Mouse (Mus musculus): ENCODE results near the gene Fam189a1.

Gene Fam189a1

DNA sequence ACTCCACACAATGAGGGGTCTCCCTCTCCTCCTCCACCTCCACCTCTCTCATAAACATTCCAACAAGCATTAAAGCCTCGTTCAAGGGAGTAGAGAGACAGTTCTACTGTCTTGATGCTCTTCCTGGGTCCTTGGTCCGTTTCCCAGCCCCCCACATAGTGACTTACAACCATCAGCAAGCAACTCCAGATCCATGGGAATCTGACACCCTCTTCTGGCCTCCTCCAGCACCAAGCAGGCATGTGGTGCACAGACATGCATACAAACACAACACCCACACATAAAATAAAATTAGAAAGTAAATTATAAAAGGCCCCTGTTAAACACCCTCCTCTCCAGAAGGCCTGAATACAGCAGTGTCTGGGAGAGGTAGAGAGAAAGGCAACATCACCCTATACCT is 317.1 kb downstream of the Fam189a1 start:
- in situ Hi-C loops (cut with MboI, MseI): no loop called here

DNA sequence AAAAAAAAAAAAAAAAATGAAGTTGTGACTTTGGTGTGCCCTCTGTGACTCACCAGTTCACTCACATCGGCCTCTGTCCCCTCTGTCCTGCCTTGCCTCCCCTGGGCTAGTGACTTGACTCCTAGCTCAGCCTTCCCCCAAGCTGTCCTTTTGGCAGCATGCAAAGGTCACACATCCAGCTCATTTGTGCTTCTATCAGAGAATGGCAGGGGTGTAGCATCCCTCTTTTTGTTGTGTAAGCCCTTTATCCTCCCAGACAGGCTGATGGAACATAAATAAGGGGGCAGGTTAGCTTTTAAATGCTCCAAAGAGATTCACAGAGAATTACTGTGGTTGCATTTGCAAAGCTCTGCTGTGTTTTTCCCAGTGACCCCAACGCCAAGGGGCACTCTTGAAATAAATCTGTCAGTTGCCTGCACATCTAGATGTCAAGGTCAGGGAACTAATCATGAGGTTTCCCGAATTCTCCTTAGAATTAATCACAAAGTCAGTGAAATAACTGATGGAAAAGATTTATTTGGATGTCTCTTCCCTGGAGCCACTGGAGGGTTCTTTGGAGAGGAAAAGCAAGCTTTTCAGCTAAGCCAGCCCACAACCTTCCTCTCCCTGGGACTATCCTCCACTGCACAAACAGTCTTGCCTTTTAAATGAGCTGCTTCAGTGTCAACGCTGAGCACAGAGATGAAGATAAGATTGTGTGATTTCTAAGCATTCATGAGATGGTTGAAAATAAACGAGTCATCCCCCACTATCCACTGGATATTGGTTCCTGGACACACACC is 326.0 kb downstream of the Fam189a1 start:
- in situ Hi-C loops (cut with MboI, MseI): no loop called here

DNA sequence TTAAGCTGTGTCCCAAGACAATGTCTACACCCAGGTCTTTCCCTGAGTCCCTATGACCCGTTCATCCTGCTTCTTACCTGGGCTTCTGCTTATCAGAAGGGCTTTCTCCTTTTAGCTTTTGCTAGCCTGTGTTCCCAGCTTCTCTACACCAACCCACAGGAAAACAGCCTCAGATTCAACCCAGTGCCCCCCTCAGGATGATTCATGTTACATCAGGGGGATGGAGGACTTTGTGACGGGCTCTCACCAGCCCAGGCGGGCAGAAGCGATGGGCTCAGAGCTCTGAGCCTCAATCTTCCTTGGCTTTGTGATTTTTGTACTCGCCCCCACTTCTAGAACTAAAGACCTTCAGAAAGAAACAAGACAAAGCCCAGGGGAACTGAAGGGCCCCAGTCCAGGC is 335.3 kb downstream of the Fam189a1 start:
- in situ Hi-C loops (cut with MboI, MseI): no loop called here

DNA sequence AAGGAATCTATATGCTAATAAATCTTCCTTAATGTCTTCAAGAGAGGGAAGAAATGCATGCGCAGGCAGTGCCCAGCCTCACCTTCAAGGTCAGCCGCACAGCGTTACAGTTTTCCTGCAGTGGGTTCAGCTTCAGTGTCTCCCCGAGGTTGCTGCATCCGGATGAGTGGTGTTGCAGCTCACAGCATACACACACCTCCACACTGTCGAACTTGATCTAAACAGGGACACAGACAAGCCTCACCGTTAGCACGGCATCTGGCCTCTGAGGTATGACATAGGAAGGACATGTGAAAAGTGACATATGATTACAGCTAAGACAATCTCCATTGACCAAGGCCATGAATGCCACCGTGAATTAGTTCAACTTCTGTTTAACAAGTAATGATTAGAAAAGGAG is 336.7 kb downstream of the Fam189a1 start:
- in situ Hi-C loops (cut with MboI, MseI): no loop called here

DNA sequence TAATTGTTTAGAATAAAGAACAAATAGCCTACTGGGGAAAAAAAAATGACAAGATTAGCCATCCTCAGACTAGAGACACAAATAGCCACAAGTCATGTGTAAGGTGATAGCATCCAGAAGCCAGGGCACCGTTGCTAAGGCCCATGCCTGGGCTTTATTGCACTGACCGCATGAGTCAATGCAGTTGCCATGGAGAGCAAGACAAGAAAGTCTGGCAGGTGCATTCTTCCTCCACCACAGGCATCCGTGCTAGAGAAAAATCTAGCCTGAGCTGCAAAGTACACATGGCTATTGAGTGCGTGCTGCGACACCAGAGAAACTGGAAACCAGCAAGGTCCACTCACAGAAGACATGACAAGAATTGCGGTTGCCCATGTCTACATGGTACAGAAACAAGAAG is 347.5 kb downstream of the Fam189a1 start:
- in situ Hi-C loops (cut with MboI, MseI): no loop called here

DNA sequence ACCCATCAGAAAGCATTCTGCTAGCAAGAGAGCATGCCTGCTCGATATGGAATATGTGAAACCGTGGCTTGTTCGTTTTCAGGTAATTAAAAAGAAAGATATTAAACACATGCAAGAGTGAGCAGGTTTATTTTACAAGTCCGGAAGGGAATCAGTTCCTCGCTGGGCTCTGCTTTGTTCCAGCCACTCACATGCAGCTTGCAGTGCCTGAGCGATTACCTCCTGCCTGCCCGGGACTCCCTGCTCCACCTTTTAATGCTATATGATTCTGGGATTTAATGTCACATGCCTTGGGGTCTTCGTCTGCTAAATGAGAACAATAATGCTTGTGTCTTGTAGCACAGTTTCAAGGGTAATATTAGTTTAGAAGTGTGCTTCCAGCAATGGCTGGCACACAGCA is 351.3 kb downstream of the Fam189a1 start:
- in situ Hi-C loops (cut with MboI, MseI): no loop called here

DNA sequence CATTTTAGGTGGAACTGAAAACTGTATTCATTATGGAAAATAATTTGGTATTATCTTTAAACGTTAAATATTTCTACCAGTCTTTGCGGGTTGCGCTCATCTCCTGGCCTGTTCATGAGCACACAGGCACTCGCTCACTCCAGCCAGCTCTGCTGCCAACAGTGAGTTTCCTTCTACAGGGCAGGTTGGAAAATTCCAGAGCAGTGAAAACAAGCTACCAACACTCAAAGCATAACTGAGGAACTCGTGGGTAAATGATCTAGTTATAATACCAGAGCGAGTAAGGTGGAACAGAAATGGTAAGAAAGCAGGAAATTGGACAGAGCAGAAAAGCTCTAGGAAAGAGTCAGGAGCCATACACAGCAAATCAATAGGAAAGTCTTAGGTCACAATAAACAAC is 360.8 kb downstream of the Fam189a1 start:
- in situ Hi-C loops (cut with MboI, MseI): no loop called here

DNA sequence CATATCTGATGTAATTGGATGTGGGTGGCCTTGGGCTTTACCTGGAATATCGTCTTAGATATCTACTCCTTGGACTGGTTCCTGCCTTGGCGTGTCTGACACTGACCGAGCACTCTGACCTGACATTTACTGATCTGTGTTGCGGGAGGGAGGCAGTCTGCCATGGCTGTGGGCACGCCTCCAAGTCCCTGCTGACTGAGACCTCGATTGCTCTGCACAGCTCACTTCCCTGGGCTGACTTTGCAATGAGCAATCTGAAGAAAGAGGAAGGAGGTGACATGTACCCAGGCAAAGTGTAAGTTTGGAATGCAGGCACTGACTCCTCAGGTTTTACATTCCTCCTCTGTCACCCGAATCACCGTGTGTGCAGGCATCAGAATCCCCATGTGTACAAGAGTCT is 364.3 kb downstream of the Fam189a1 start:
- in situ Hi-C loops (cut with MboI, MseI): no loop called here

DNA sequence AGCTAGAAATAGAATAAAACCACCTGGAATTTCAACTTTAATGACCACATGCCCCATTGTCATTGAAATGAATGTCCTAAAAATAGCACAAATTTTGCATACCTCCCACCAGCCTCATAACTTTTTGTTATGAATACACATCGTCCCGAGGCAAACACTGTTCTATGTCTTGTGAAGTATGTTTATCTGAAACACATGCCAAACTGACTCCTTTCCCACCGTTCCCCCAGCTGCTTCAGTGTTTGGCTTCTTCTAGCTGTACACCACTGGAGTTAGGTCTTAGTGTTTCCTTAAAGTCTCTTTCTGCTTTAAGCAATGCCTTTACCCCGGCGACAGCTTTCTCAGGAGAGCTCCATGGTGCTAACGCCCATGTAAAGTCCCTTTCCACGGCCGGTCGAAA is 365.2 kb downstream of the Fam189a1 start:
- in situ Hi-C loops (cut with MboI, MseI): no loop called here

DNA sequence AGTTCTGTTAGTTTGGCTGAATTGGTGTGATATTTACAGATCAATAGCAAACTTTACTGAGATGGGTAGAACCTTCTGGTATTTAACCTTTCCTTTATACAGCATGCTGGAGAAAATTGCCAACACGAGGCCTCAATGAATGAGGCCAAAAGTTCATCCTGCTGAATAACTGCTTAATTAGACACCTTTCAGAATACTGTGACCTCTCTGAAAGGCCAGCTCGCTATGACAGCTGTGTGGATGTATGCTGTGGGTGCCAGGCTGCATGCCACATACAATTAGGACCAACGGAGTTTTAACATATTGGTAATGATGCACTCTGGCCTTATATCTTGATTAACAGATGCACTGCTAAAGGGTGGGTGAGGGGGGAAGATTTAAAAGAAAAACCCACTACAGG is 371.3 kb downstream of the Fam189a1 start:
- in situ Hi-C loops (cut with MboI, MseI): no loop called here

DNA sequence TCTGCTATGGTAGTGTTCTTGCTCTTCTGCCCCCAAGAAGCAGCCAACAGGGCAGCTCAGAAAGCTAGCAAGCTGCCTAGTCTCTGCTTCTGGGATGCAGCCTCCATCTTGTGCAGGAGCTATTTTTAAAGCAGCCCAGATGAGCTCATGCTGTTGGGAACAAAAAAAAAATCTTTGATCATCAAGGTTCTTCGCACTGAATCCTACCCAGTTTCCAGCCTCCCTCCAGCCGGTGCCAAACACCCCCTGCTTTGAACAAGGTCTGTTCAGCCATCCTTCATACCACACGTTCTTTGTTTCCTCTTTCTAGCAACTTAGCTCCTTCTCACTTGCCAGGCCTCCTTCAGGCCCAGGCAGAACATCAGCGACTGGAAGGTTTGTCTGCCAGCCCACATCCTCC is 376.9 kb downstream of the Fam189a1 start:
- in situ Hi-C loops (cut with MboI, MseI): no loop called here

DNA sequence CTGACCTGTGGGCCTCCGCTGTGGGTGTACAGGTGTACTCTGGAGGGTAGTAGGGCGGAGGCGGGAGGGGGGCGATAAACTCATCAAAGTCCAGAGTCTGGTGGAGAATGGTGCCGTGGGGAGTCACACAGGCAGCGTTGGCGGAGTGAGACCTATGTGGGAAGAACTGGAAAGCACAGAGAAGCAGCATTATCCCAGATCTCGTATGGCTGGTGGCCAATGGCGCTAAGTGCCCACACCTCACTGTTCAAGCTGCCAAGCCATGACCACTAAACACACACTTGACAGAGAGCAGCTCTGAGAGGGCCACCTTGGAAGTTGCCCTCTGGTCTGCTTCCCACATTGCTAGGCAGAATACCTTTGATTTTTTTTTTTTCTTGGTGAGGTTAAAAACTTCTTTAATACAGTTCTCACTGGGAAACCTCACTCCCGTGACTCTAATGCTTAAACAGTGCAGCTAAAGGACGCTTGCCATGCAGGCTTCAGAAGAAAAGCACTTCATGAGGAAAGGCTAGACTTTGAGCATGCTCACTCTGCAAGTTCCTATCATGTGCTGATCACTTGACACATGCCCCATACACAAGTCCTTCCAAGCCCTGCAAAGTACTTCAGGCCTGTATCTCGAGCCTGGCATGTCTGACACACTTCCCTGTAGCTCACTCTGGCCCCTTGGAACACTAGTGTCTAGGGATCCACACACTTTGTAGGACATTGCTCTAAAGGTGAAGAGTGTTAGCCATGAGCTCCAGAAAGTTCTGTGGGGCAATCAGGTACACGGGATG is 379.5 kb downstream of the Fam189a1 start:
- in situ Hi-C loops (cut with MboI, MseI): no loop called here

DNA sequence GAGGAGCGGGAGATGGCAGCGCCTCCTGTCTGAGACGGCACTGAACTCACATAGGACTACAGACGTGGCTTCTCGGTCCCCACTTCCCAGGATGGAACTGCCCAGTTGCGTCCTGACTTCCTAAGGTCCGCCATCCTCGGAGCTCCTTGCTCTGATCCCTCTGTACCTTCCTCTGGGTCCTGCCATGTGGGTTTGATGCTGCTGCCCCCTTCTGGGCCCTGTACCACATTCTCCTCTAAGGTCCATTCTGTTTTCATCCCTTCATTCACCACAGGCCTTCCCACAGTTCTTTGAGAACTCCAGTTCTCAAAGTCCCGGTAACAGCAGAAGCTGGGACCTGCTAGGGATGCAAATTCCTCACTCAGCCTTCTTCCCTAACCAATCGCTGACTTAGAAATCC is 382.9 kb downstream of the Fam189a1 start:
- in situ Hi-C loops (cut with MboI, MseI): no loop called here

DNA sequence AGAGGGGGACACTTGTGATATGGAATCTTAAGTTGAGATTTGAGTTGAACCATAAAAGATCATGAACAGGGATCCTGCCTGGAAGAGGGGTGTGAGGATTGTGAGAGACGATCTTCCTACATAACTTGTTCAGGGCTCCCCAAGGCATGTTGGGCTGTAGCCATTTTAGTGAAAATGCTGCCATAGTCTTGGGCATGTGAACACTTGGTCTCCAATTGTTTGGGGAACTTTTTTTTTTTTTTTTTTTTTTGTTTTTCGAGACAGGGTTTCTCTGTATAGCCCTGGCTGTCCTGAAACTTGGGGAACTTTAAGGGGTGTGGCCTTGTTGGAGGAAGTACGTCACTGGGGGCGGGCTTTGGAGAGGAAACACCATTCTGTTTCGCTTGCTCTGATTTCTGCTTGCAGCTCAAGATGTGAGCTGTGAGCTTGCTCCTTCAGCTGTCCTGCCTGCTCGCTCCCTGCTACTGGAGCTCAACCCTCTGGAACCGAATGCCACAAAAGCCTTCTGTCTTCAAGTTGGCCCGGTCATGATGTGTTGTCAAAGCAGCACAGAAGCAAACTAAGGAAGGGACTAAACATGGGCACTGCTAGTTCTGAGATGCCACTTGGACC is 385.5 kb downstream of the Fam189a1 start:
- in situ Hi-C loops (cut with MboI, MseI): no loop called here

DNA sequence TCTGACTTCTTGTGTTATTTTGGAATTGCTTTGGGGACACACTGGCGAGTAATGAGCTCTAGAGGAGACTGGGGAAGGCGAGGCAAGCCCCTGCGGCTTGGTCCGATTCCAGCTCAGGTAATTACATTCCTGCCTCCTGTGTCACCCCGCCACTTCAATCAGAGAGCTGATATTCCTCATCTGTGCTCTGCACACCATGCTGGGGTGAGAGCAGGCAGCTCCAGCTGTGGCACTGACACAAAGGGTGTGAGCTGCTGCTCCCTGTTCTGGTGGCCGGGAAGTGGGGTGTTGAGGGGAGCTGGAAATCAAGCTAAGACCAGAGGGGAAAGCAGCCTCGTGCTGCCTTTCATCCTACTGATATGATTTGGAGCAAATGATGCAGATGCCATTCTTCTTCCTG is 386.6 kb downstream of the Fam189a1 start:
- in situ Hi-C loops (cut with MboI, MseI): no loop called here

DNA sequence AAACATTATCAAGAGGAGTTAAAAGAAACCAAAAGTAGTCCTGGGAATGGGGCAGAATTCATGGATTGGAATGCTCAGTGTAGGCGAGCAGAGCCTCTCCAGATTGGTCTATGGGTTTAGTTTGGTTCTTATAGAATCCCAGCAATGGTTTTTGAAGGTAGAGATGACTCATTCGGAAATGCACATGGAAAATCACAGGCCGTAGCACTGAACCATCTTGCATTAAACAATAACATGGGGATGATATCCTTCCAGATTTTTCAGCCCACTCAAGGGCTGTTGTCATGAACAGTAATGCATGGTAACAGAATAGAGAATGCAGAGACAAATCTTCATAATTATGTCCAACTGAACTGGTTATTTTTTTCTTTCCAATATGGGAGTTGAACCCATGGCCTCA is 390.8 kb downstream of the Fam189a1 start:
- in situ Hi-C loops (cut with MboI, MseI): no loop called here

DNA sequence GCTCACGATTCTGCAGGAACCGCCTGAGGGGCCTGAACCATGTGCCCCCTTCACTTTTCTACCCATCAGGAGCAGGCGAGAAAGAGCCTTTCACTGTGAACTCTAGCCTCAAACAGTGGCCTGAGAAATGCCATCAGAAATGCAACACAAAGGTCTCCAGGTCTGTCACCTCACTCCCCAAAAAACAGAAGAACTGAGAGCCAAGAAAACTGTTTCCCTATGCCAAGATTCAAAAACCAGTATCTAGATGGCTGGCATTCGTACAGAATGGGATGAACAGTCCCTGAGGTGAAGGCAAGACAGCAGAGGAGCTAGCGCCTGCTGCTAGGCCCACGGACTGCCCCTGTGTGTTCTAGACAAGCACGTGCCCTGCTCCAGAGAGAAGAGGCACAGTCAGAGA is 401.2 kb downstream of the Fam189a1 start:
- in situ Hi-C loops (cut with MboI, MseI): no loop called here

DNA sequence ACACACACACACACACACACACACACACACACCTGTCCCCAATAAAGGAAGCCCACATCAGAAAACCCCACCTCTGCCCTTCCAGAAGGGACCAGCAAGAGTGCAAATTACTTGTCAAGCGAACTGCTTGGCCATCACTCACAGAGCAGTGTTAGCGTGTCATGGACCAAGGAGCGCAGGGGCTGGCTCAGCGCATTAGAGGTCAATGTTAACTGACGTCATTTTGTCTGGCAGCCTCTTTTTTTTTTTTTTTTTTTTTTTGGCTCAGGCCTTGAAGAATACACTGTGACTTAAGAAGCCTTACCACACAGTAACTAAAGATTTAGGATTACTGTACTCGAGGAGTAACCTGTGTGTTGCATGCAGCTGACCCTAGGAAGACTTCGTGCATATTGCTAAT is 402.2 kb downstream of the Fam189a1 start:
- in situ Hi-C loops (cut with MboI, MseI): no loop called here

DNA sequence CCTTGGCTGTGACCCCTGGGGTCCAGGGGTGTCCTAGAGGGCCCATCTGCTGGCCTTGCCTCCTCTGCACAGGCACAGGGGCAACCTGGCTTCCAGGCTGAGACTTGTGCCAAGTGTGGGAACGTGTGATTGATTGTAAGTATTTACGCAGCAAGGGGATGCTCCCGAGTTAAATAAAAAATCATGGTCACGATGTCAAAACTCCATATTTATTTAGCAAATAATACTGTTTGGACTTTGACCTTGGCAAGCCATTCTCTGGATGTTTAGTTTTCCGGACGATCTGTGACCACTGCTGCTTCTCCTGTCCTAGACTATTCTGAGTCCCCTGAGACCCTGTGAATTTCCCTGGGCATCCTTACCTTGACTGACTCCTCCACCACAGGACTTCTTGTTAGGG is 402.7 kb downstream of the Fam189a1 start:
- in situ Hi-C loops (cut with MboI, MseI): no loop called here

DNA sequence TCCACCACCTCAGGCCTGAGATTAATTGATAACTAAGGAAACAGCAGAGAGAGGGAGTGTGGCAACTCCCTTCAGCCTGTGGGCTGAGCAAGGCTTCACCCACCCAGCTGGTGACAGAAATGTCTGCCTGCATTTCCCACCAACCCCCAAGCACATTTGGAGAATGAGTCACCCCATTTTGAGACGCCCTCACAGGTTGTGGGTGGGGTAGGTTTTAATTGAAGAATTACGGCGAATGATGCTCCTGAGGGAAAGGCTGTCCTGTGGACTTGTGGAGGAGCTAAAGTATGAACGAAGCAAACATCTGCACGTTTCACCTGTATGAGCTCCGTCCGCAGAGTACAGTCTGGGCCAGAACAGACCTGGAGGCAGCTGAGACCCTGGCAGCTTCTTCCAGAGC is 404.2 kb downstream of the Fam189a1 start:
- in situ Hi-C loops (cut with MboI, MseI): no loop called here

DNA sequence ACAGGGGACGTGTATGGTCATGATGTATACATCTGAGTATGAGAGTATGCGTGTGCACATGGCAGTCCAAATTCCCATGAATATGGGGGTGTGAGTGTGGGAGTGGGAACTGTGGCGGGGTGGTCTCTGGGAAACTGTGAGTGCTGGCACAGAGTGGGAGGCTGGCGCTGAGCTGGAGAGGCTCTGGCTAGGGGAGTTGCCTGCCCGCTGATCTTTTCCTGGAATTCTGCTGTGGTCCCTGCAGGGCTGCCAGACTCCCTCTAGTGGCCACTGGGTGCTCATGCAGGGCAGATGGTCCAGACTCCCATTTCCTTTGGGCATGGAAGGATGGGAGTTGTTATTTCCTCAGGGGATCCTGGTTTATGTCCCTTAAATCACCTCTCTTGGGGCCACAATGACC is 404.9 kb downstream of the Fam189a1 start:
- in situ Hi-C loops (cut with MboI, MseI): no loop called here

DNA sequence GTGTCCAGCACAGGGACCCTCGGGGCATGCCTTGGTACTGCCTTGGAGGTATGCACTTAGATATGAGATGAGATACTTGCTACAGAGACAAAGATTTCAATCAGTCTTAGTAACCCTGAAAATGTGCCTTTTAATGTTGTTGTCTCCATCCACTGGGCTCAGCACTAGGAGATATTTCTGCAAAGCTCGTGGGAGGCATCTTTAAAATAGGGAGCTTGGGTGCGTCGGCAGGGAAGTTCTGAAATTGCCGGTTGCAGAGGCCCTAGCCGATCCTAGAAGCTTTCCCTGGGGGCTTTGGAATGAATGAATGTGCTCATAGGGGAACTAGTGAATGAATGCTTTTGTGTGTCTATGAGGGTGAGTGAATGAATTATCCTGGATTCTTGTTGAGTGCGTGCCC is 412.8 kb downstream of the Fam189a1 start:
- in situ Hi-C loops (cut with MboI, MseI): loop anchor here (10.0 to 25.0 kb wide), 3 partner anchors 581 to 1009 kb away; partner anchors contain the start of gene Trpm1

Measured in T-helper 1 cell (primary cell).